Mouse (Mus musculus): Measurements from ENCODE around the gene Ano8.

DNA sequence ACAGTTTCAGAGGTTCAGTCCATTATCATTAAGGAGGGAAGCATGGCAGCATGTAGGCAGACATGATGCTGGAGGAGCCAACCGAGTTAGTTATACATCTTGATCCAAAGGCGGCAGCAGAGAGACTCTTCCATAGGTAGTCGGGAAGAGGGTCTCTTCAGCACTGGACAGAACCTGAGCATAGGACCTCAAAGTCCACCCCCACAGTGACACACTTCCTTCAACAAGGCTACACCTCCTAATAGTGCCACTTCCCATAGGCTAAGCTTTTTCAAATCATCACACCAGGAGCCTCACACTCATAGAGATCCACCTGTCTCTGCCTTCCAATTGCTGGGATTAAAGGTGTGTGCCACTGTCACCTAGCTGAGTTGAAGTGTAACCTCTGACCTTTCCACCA lies 48.7 kb downstream of the Ano8 start:
- TF ChIP-seq CTCF (IDR thresholded peaks at IDR 0.05; ENCODE audit: insufficient read depth, low read length) (no peak), POLR2A (IDR thresholded peaks at IDR 0.05; ENCODE audit: borderline replicate concordance, extremely low read depth, low read depth, low read length) (no peak)
